Mouse (Mus musculus) G1E (cell line): ENCODE measurements around the gene Pofut2.

ENCODE experiments used
- CTCF ChIP-seq: IDR thresholded peaks from 2 replicates; pipeline ENCODE4 v1.5.1; 2012; ENCODE audit warnings: low read depth, low read length, inconsistent platforms, mixed read lengths
- GATA1 ChIP-seq: IDR thresholded peaks from 2 replicates; pipeline ENCODE4 v1.6.1; 2012; ENCODE audit warnings: borderline replicate concordance, low read length, inconsistent platforms, mixed read lengths
- GATA2 ChIP-seq: IDR thresholded peaks from 2 replicates; pipeline ENCODE4 v1.6.1; 2012; ENCODE audit warnings: low read depth, low read length, inconsistent platforms, borderline replicate concordance
- TAL1 ChIP-seq: conservative IDR thresholded peaks from 2 replicates; pipeline ENCODE4 v1.6.1; 2012; ENCODE audit warnings: low read depth, low read length, inconsistent platforms, mixed read lengths

- TF ChIP-seq CTCF (no peak), GATA2 (no peak), TAL1 (no peak), GATA1 (no peak)
Measured at GRCm38 (mm10) chr10:77210666-77211065, 48.4 kb upstream of the Pofut2 start.
